Mouse (Mus musculus) embryonic facial prominence, embryonic 12.5 days (tissue): ENCODE measurements around the gene Kdsr. TPM values are rescaled to one million over a fixed set of nuclear protein-coding genes. Genes with fewer than 3 reads are reported as not detected.

ENCODE experiments used
- ATAC-seq: fragments of 200-750 bp; cut with Nextera tagmentation; 2 replicates; pipeline ENCODE4 v1.8.0; 2017; ENCODE audit not compliant: insufficient number of reproducible peaks, insufficient read depth, low FRiP score, low TSS enrichment
- H3K27ac ChIP-seq: fragments of 300-500 bp; sonication (generic); 2 replicates; pipeline ENCODE4 v1.5.1; 2016; ENCODE audit warnings: mild to moderate bottlenecking
- H3K27me3 ChIP-seq: fragments of 300-500 bp; sonication (generic); 2 replicates; pipeline ENCODE4 v1.6.1; 2016; ENCODE audit warnings: mild to moderate bottlenecking, moderate library complexity
- H3K36me3 ChIP-seq: fragments of 300-500 bp; sonication (generic); 2 replicates; pipeline ENCODE4 v1.6.1; 2016; ENCODE audit warnings: mild to moderate bottlenecking
- H3K4me1 ChIP-seq: fragments of 300-500 bp; sonication (generic); 2 replicates; pipeline ENCODE4 v1.6.1; 2016
- H3K4me2 ChIP-seq: fragments of 300-500 bp; sonication (generic); replicated peaks from 2 replicates; pipeline ENCODE4 v1.6.1; 2016; ENCODE audit warnings: mild to moderate bottlenecking, moderate library complexity
- H3K4me3 ChIP-seq: fragments of 300-500 bp; sonication (generic); 2 replicates; pipeline ENCODE4 v1.5.1; 2016; ENCODE audit warnings: mild to moderate bottlenecking
- H3K9ac ChIP-seq: fragments of 300-500 bp; sonication (generic); 2 replicates; pipeline ENCODE4 v1.6.1; 2016; ENCODE audit warnings: mild to moderate bottlenecking, moderate library complexity
- H3K9me3 ChIP-seq: fragments of 300-500 bp; sonication (generic); 2 replicates; pipeline ENCODE4 v1.6.1; 2016; ENCODE audit warnings: mild to moderate bottlenecking, moderate library complexity
- WGBS: fragments of 180-500 bp; shearing (Covaris S2); methylation state at CpG from one replicate; pipeline ENCODE4 v1.1.7; 2016; 5-methylcytosine and 5-hydroxymethylcytosine counted together
- polyA plus RNA-seq: library from polyadenylated mRNA; unstranded; fragments of >200 nt; fragmentation: Nextera tagmentation; extraction: Ambion mirVana; gene quantifications from 2 replicates; pipeline ENCODE4 v1.2.1, GENCODE M21; 2016

The Kdsr gene
- 12.5 and 13.4 TPM in 2 replicates for polyA plus RNA-seq

DNA sequence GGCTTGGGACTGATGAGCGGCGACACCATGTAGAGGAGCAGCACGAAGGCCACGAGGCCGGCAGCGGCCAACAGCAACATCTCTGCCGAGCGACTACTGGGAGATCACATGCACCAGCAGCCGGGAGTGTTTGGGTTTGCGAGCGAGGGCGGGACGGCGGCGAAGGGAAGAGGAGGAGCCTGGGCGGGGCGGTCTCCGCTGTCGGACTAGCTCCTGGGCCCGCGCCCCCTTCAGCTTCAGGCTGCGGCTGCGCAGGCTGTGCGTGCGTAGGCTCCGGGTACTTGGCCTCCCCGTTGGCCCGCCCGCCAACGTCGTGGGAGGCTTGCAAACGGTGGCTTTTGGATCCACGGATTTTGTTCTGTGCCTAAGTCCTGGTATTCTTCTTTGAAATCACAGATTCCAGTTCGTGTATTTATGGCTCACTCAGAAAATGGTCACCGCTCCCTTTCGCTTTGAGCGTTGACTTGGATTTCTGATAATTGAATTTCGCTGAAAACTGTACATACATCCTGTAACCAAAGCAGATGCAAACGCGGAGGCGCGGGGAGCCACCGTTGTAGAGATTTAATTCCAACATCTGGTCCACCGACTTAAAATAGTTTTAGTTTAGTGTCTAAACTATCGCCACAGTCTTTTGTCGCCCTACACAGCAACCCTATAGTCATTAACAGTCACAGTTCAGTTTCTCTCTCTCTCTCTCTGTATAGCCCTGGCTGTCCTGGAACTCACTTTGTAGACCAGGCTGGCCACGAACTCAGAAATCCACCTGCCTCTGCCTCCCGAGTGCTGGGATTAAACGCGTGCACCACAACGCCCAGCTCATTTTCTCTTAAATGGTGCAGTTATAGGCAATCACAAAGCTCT lies at the start of gene Kdsr:
Gene Kdsr (minus strand): TSS at position 156 of the 864 bp plus-strand sequence.
- peak within 1 kb of the TSS; percentile 96 for H3K4me2 ChIP-seq
- H3K4me3 ChIP-seq = peak within 1 kb of the TSS; percentile 83
- H3K27me3 ChIP-seq = no peaks in the 10 kb centered on the region
- H3K4me1 ChIP-seq = peaks cover 8% of the 10 kb centered on the region; the same call in 1 of the 2 replicates
- peak within 1 kb of the TSS; percentile 78 for H3K9ac ChIP-seq
- 3% methylated on average over 50 of the region's 51 CpGs for WGBS
- H3K9me3 ChIP-seq = no peaks in the 10 kb centered on the region
- H3K36me3 ChIP-seq = peaks cover 3% of the 10 kb centered on the region; the same call in 1 of the 2 replicates
- peak; percentile 99 for ATAC-seq
- peak within 1 kb of the TSS; percentile 92 for H3K27ac ChIP-seq

GRCm38 (mm10) chr1:106799931-106800330 lies 40.4 kb upstream of the Kdsr start:
- no peaks in the 10 kb centered on the region for H3K36me3 ChIP-seq
- H3K4me1 ChIP-seq = peaks cover 5% of the 10 kb centered on the region; the same call in 1 of the 2 replicates
- H3K27me3 ChIP-seq = no peaks in the 10 kb centered on the region
- ATAC-seq = no peak
- H3K4me3 ChIP-seq = no peak overlapping the region
- H3K9me3 ChIP-seq = no peaks in the 10 kb centered on the region
- 86% methylated on average over 3 of the region's 3 CpGs for WGBS
- H3K27ac ChIP-seq = no peak overlapping the region
- no peak overlapping the region for H3K4me2 ChIP-seq
- no peak overlapping the region for H3K9ac ChIP-seq

GRCm38 (mm10) chr1:106799406-106799805 lies 39.9 kb upstream of the Kdsr start:
- WGBS = 56% methylated on average over 1 of the region's 1 CpGs
- no peaks in the 10 kb centered on the region for H3K27me3 ChIP-seq
- H3K36me3 ChIP-seq = no peaks in the 10 kb centered on the region
- H3K4me2 ChIP-seq = no peak overlapping the region
- H3K4me3 ChIP-seq = no peak overlapping the region
- ATAC-seq = no peak
- H3K4me1 ChIP-seq = peaks cover 7% of the 10 kb centered on the region; the same call in 1 of the 2 replicates
- H3K9me3 ChIP-seq = no peaks in the 10 kb centered on the region
- no peak overlapping the region for H3K27ac ChIP-seq
- H3K9ac ChIP-seq = no peak overlapping the region

- Histone ChIP-seq H3K27me3 (no peaks in the 10 kb centered on the region), H3K4me1 (peaks cover 7% of the 10 kb centered on the region; the same call in 1 of the 2 replicates), H3K9me3 (no peaks in the 10 kb centered on the region), H3K27ac (no peak overlapping the region), H3K4me3 (peak overlapping the region; percentile 99), H3K4me2 (peak overlapping the region; percentile 65), H3K9ac (no peak overlapping the region), H3K36me3 (no peaks in the 10 kb centered on the region)
- no peak for ATAC-seq
- WGBS = 60% methylated on average over 7 of the region's 7 CpGs
Observed at GRCm38 (mm10) chr1:106796987-106797779, 37.7 kb upstream of the Kdsr start.

DNA sequence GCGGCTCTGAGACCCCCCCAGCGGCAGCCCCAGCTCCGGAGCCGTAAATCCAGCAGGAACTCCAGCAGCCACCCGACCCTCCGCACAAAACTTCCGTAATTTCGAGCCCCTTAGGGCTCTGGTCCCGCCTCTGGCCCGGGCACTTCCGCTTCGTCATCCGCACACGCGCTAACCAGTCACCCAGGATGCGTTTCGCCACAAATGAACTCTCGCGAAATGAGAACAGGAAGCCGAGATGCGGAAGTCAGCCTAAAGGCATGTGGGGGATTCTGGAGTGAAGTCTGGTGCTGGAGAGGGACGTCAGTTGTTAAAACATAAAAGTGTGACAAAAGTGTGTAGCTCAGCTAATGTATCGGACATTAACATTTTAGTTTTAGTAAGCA lies 37.0 kb upstream of the Kdsr start, which contains the start of gene Vps4b:
Gene Vps4b (minus strand): TSS at position 187 of the 383 bp plus-strand sequence.
- whole genome bisulfite sequencing = under 1% methylated on average over 23 of the region's 23 CpGs
- peak; percentile 99 for ATAC-seq

GRCm38 (mm10) chr1:106795634-106796541 lies 36.4 kb upstream of the Kdsr start:
- H3K4me3 ChIP-seq = peak overlapping the region; percentile 99
- no peaks in the 10 kb centered on the region for H3K27me3 ChIP-seq
- no peaks in the 10 kb centered on the region for H3K36me3 ChIP-seq
- peak overlapping the region; percentile 96 for H3K9ac ChIP-seq
- 3% methylated on average over 51 of the region's 51 CpGs for WGBS
- peaks cover 7% of the 10 kb centered on the region; the same call in 1 of the 2 replicates for H3K4me1 ChIP-seq
- no peaks in the 10 kb centered on the region for H3K9me3 ChIP-seq
- H3K4me2 ChIP-seq = peak overlapping the region; percentile 65
- peak; percentile 87 for ATAC-seq
- peak overlapping the region; percentile 90 for H3K27ac ChIP-seq

More for the DNA sequence above, 37.0 kb upstream of the Kdsr start, which contains the start of gene Vps4b:
- no peaks in the 10 kb centered on the region for H3K27me3 ChIP-seq
- peak within 1 kb of the TSS; percentile 65 for H3K4me2 ChIP-seq
- no peaks in the 10 kb centered on the region for H3K36me3 ChIP-seq
- H3K4me3 ChIP-seq = peak within 1 kb of the TSS; percentile 99
- peak within 1 kb of the TSS; percentile 96 for H3K9ac ChIP-seq
- no peaks in the 10 kb centered on the region for H3K9me3 ChIP-seq
- peak within 1 kb of the TSS; percentile 90 for H3K27ac ChIP-seq
- peaks cover 7% of the 10 kb centered on the region; the same call in 1 of the 2 replicates for H3K4me1 ChIP-seq

- H3K27me3 ChIP-seq = no peaks in the 10 kb centered on the region
- H3K4me2 ChIP-seq = no peak overlapping the region
- H3K9ac ChIP-seq = no peak overlapping the region
- WGBS = 85% methylated on average over 4 of the region's 4 CpGs
- no peaks in the 10 kb centered on the region for H3K9me3 ChIP-seq
- ATAC-seq = no peak
- H3K4me3 ChIP-seq = no peak overlapping the region
- H3K4me1 ChIP-seq = no peaks in the 10 kb centered on the region
- peaks cover 56% of the 10 kb centered on the region for H3K36me3 ChIP-seq
- H3K27ac ChIP-seq = no peak overlapping the region
Observed at GRCm38 (mm10) chr1:106774896-106775295, 15.4 kb upstream of the Kdsr start.

DNA sequence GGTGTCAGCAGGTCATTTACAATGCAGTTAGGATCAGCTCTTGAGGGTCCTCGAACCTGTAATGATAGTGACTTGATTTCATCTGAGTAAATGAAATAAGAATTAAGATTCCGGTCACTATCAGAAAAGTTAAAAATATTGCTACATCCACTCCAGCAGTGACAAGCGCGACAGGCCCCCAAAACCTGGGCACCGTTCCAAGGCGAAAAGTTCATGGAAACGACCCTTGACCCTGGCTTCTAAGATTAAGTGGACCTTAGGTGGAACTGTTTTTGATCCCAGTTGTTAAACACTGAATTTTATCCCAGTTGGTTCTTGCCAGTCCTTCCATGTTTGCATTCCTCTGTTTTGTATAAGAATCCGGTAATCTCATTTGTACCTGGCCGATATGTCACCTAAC lies 14.6 kb upstream of the Kdsr start:
- Histone ChIP-seq H3K4me2 (no peak overlapping the region), H3K36me3 (peaks cover 51% of the 10 kb centered on the region), H3K4me3 (no peak overlapping the region), H3K9me3 (no peaks in the 10 kb centered on the region), H3K27ac (no peak overlapping the region), H3K9ac (no peak overlapping the region), H3K27me3 (no peaks in the 10 kb centered on the region), H3K4me1 (no peaks in the 10 kb centered on the region)
- no peak for ATAC-seq
- WGBS = 90% methylated on average over 9 of the region's 9 CpGs

DNA sequence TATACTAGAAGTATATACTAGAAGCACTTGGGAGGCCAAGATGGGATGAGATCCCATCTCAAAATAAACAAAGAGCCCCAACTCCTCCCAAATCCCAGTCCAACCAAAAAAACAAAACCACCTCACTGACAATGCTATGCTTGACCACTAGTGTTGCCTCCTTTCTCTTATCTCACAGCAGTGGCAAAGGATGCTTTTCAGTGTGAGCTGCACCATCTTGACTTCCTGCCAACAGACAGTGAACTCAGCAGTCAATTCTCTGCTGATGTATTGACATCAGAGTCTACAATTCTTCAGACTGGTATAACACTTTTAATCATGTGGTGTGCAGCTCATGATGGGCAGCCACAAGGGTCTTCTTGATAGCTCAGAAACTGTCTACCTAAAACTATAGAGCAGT lies 9.2 kb upstream of the Kdsr start:
- H3K27me3 ChIP-seq = no peaks in the 10 kb centered on the region
- H3K4me2 ChIP-seq = no peak overlapping the region
- H3K36me3 ChIP-seq = peaks cover 47% of the 10 kb centered on the region
- no peak overlapping the region for H3K4me3 ChIP-seq
- no peaks in the 10 kb centered on the region for H3K9me3 ChIP-seq
- no peak for ATAC-seq
- no peaks in the 10 kb centered on the region for H3K4me1 ChIP-seq
- H3K9ac ChIP-seq = no peak overlapping the region
- H3K27ac ChIP-seq = no peak overlapping the region

DNA sequence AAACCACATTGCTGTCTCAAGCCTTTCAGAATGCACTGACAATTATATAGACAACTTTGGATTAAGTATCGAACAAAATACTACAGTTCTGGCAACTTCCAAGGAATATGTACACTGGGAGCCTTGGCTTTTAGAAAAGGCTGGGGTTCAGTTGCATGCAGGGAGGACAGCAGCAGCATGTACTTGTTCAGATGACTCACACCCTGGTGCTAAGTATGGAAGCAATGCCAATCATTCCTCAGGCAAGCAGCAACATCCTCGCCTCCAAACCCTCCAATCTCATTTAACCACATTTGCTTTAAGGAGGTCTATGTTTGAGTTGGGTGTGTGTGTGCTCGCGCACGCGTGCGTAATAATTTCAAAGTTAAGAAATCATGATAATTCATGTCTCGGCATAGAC lies 6.2 kb upstream of the Kdsr start:
- H3K27me3 ChIP-seq = no peaks in the 10 kb centered on the region
- no peak for ATAC-seq

GRCm38 (mm10) chr1:106764846-106765245 lies 5.3 kb upstream of the Kdsr start:
- Histone ChIP-seq H3K4me1 (no peaks in the 10 kb centered on the region), H3K4me2 (no peak overlapping the region), H3K4me3 (no peak overlapping the region), H3K27me3 (no peaks in the 10 kb centered on the region), H3K9me3 (no peaks in the 10 kb centered on the region), H3K27ac (no peak overlapping the region), H3K36me3 (peaks cover 29% of the 10 kb centered on the region), H3K9ac (no peak overlapping the region)
- no peak for ATAC-seq
- WGBS = 89% methylated on average over 2 of the region's 2 CpGs

More for the DNA sequence above, 6.2 kb upstream of the Kdsr start:
- no peak overlapping the region for H3K4me3 ChIP-seq
- no peak overlapping the region for H3K27ac ChIP-seq
- H3K9ac ChIP-seq = no peak overlapping the region
- H3K36me3 ChIP-seq = peaks cover 37% of the 10 kb centered on the region
- no peak overlapping the region for H3K4me2 ChIP-seq
- no peaks in the 10 kb centered on the region for H3K9me3 ChIP-seq
- no peaks in the 10 kb centered on the region for H3K4me1 ChIP-seq
- WGBS = 96% methylated on average over 8 of the region's 8 CpGs
